Mouse (Mus musculus) ovary, postnatal 36 days (tissue): ENCODE measurements around the gene Pfkfb3.

Source experiments
- DNase-seq: peaks from one replicate; pipeline ENCODE4 v3.0.0; 2022; ENCODE audit warnings: low spot score, mixed read lengths

Pfkfb3 gene

GRCm38 (mm10) chr2:11501301-11502254 lies 52.3 kb downstream of the Pfkfb3 start:
- peak; percentile 91 for DNase-seq

- peak; percentile 24 for DNase-seq
These were observed 53.2 kb downstream of the Pfkfb3 start for GRCm38 (mm10) chr2:11500666-11501065.

GRCm38 (mm10) chr2:11496601-11497031 lies 57.3 kb downstream of the Pfkfb3 start:
- DNase-seq = peak; percentile 44

- no peak for DNase-seq
These were observed 59.0 kb downstream of the Pfkfb3 start for GRCm38 (mm10) chr2:11494841-11495255.

- no peak for DNase-seq
These were observed 61.0 kb downstream of the Pfkfb3 start for GRCm38 (mm10) chr2:11492855-11493254.

- DNase-seq = no peak
These were observed 62.4 kb downstream of the Pfkfb3 start for GRCm38 (mm10) chr2:11491471-11491870.

GRCm38 (mm10) chr2:11490554-11490953 lies 63.3 kb downstream of the Pfkfb3 start:
- no peak for DNase-seq

- no peak for DNase-seq
These were observed 70.7 kb downstream of the Pfkfb3 start for GRCm38 (mm10) chr2:11483226-11483625.

- DNase-seq = no peak
These were observed 71.5 kb downstream of the Pfkfb3 start for GRCm38 (mm10) chr2:11482364-11482763.

- no peak for DNase-seq
These were observed 74.9 kb downstream of the Pfkfb3 start for GRCm38 (mm10) chr2:11478960-11479359.

- DNase-seq = no peak
These were observed 78.6 kb downstream of the Pfkfb3 start for GRCm38 (mm10) chr2:11475316-11475715.

GRCm38 (mm10) chr2:11464661-11465099 lies 89.2 kb downstream of the Pfkfb3 start:
- DNase-seq = peak; percentile 16

GRCm38 (mm10) chr2:11460976-11461375 lies 92.9 kb downstream of the Pfkfb3 start:
- no peak for DNase-seq

- no peak for DNase-seq
These were observed 95.4 kb downstream of the Pfkfb3 start for GRCm38 (mm10) chr2:11458494-11458893.

- DNase-seq = no peak
These were observed 96.0 kb downstream of the Pfkfb3 start for GRCm38 (mm10) chr2:11457904-11458303.

- DNase-seq = no peak
These were observed 105.2 kb downstream of the Pfkfb3 start for GRCm38 (mm10) chr2:11448711-11449110.

GRCm38 (mm10) chr2:11447865-11448264 lies 106.0 kb downstream of the Pfkfb3 start:
- no peak for DNase-seq

- no peak for DNase-seq
These were observed 108.2 kb downstream of the Pfkfb3 start for GRCm38 (mm10) chr2:11445722-11446121.

- DNase-seq = no peak
These were observed 112.0 kb downstream of the Pfkfb3 start for GRCm38 (mm10) chr2:11441864-11442263.

- DNase-seq = no peak
These were observed 115.5 kb downstream of the Pfkfb3 start for GRCm38 (mm10) chr2:11438231-11438954.

- no peak for DNase-seq
These were observed 117.5 kb downstream of the Pfkfb3 start for GRCm38 (mm10) chr2:11436353-11436752.

- DNase-seq = no peak
These were observed 120.5 kb downstream of the Pfkfb3 start for GRCm38 (mm10) chr2:11433353-11433752.

- DNase-seq = peak; percentile 59
These were observed 124.3 kb downstream of the Pfkfb3 start for GRCm38 (mm10) chr2:11429538-11429937.
